Mouse (Mus musculus) left cerebral cortex, postnatal 4 days (tissue): ENCODE measurements at regions not wholly inside any gene's neighbourhood (a gene's known extent, or its start where the extent isn't known, plus 50 kb on each side); places are given as distances from the start of the nearest gene placed in this dataset.

Experiments used
- DNase-seq: peaks from one replicate; pipeline ENCODE4 v3.0.0-alpha.2; 2022
- intact Hi-C: fragments of 180-260 bp; cut with DNase I; formaldehyde crosslinking; loops from one replicate; pipeline ENCODE4 v1.15.1; 2025

DNA sequence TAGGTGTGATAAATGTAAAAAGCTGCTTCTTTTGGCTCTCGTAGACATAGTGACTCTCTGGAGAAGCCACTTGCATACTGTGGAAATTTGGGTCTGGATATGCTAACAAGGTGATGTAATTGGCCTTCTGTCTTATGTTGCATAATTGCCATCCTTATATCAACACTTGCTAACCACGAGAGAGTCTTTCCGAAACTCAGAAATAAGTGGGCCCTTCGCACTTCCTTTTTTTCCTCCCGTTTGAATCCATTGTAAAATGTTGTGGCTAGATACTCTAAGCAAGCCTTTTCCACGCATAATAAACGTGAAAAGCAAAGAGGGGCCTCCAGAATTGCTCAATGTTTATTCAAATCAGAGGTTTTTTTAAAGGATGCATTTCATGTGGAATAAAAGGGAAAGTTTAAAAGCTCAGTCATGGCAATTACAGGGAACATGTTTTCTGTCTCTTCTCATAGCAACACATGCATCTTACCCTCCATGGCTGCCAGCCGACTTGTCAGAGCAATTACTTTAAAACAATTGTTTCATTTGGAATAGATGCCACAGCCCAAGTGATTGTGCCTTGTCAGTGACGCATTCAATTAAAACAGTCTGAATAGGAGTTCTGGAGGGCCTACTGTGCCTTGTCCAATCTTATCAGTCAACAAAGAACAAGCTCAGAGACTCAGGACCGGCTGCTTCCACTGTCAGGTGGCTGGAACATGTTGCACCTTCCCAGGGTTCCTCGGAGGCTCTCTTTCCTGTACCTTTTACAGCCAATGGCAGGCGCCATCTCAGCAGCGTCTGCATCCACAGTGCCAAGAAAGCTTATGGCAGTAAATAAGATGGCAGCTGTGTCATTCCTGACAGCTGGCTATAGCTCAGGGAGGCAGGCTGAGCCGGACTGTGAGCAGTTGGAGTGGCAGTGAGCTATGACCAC, 680.7 kb downstream of the Stpg2 start:
- intact Hi-C loops, result no loop called here

DNA sequence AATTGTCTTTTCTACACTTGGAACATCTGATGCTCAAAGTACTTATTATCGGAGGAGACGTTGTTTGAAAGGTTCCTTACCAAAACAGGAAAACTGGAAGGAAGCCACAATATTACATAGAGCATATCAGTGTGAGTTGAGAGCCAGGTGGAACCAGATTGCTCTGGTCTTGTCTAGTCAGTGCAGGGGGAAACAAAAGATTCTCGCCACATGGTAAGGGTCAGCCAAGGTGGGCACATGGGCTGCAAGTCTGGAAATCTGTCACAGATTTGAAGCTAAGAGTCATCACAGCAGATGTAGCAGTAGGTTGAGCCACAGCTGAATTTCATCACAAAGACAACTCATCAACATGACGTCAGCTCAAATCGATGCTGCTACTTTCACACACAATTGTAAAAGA, 681.8 kb downstream of the Stpg2 start:
- intact Hi-C loops, result no loop called here
- peak; percentile 71 for DNase-seq

More for the DNA sequence above, 680.7 kb downstream of the Stpg2 start:
- DNase-seq, result peak; percentile 93

GRCm38 (mm10) chr3:139888537-139888936, 683.0 kb downstream of the Stpg2 start:
- intact Hi-C loops, result no loop called here
- no peak for DNase-seq

DNA sequence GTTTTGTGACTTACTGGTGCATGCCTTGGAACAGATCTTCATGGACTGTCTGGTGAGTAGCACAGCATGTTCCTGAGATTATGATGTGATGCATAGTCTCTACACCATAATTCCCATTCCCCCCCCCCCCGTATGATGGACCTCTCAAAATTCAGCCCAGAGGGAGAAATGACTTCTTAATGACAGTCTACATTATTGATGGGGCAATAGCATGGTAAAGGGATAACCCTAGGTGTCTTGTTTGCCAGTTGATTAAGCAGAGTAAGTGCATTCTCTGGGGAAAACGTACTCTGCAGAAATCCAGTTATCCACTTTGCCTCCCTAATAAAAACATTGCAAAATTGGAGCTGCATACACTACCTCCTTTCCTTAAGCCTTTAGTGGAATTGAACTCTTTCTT, 684.7 kb downstream of the Stpg2 start:
- intact Hi-C loops, result no loop called here
- no peak for DNase-seq

DNA sequence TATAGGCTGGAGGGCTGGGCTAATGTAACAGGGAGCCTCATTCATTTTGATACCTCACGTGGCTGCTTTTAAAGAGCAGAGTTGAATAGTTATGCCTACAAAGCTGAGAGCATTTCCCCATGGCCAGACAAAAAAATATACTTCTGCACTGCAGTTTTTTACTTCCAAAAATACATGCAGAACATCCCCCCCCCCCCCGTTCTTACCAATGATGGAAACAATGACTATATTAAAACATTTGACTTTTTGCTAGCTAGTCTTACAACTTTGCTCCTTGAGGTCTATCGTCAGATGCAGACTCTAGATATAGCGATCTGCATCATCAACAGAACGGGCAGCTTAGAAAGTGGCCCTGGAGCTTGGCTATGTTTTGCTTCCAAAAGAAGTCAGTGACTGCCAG, 692.4 kb downstream of the Stpg2 start:
- intact Hi-C loops, result no loop called here
- DNase-seq, result no peak

GRCm38 (mm10) chr3:139899213-139899612, 693.7 kb downstream of the Stpg2 start:
- intact Hi-C loops, result no loop called here
- DNase-seq, result no peak

- no peak for DNase-seq
- intact Hi-C loops, result no loop called here
These were observed 708.3 kb downstream of the Stpg2 start for GRCm38 (mm10) chr3:139913639-139914330.

GRCm38 (mm10) chr3:139922267-139922666, 716.8 kb downstream of the Stpg2 start:
- intact Hi-C loops, result no loop called here
- no peak for DNase-seq

GRCm38 (mm10) chr3:139933039-139933438, 727.5 kb downstream of the Stpg2 start:
- DNase-seq, result peak; percentile 69
- intact Hi-C loops, result no loop called here

DNA sequence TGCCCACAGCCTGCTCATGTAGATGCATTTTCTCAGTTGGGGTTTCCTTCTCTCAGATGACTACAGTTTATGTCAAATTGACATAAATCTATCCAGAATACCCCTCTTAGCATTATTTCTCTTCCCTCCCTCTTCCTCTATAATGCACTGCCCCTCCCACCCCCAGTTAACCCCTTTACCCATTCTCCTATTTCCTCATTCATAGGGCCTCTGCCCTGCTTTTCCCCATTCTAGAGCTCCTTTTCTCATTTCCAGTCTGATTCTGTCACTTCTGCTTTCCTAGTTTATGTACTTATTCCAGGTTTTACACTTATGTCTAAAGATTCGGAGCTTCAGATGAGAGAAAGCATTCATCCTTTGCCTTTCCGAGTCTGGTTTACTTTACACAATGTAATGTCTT, 740.7 kb downstream of the Stpg2 start:
- no peak for DNase-seq
- intact Hi-C loops, result no loop called here

- intact Hi-C loops, result no loop called here
- DNase-seq, result no peak
These were observed 741.8 kb downstream of the Stpg2 start for GRCm38 (mm10) chr3:139947247-139947646.

DNA sequence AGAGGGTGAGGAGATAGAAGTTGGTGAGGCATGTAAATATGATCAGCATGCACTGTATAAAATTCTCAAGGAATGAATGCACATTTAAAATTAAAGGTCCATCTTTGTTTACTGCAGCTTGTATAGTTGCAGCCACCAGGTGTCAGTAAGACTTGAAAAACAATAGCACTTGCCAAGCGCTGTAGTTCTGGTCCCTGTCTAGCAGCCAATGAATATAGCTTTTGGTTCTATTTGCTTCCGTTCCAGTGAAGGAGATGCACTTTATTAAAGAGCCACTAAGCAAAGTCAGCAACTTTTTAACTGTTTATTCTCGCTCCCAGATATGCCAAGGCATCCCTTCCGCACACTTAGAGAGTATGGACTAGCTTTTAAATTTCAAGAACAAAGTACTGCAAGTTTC, 743.6 kb downstream of the Stpg2 start:
- peak; percentile 39 for DNase-seq
- intact Hi-C loops, result no loop called here

DNA sequence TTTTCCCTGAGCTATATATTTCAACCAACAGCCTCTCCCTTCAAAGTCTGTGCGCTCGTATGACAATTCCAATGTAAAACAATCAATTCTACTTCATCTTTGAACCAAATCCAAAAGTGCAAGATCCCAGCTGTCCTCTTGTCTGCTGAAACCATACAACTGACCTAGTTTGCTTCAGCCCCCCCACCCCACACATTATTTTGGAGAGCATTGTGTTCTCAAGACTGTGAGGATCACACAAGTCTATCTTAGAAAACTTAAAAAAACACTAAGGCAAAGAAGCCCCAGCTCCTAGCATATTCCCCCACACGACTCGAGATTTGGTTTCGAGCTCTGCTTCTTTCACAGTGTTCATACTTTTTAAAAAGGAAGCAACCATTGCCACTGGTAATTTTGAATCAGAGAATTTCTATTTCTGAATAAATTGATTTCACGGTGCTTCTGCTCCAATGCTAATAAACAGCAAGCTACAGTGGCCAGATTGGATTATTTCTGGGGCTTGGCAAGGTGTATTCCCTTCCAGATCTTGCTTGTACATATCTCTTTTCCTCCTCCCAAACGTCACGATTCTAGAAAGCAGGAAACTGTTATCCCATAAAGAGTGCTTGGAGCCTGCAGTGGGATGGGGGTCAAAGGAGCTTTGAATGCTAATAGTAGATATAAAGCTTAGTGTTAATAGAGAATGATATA, 744.7 kb downstream of the Stpg2 start:
- intact Hi-C loops, result no loop called here
- DNase-seq, result peak; percentile 68

DNA sequence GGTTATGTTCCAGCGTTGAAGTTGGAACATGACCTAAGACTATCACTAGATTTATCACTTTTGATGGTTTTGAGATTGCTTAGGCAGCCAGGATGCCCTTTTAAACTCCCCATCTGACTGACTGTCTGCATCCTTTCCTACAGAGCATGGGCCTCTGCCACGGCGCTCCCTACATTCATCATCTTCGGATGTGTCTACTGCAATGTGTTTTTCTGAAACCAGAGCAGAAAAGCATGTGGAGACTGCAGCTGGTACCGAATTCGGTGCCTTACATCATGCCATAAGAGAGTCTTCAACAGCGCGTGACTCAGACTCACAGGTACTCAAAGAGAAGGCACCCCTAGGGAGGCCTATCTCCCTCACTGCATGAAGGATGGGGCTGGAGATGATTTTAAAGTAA, 746.0 kb downstream of the Stpg2 start:
- DNase-seq, result peak; percentile 12

GRCm38 (mm10) chr3:139978172-139978571, 772.7 kb downstream of the Stpg2 start:
- intact Hi-C loops, result no loop called here
- no peak for DNase-seq

More for the DNA sequence above, 746.0 kb downstream of the Stpg2 start:
- intact Hi-C loops, result no loop called here

- DNase-seq, result no peak
- intact Hi-C loops, result no loop called here
These were observed 780.5 kb downstream of the Stpg2 start for GRCm38 (mm10) chr3:139985830-139986481.

- no peak for DNase-seq
- intact Hi-C loops, result no loop called here
These were observed 783.4 kb downstream of the Stpg2 start for GRCm38 (mm10) chr3:139988938-139989337.

DNA sequence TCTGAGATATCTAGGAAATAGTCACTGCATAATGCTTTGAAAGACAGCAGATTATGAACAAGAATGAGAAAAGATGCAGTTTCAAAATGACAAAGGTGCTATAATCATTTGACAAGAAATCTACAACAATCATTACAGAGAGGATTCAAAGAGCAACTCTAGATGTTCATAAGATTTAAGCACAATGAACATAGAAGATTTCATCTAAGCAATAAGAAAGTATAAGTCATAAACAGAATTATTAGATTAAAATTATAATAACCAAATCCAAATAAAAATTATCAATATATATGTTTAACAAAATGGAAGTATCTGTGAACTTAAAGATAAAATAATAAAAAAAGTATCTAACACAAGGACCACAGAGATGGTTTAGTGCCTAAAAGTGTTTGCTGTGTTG, 783.9 kb downstream of the Stpg2 start:
- intact Hi-C loops, result no loop called here
- no peak for DNase-seq

DNA sequence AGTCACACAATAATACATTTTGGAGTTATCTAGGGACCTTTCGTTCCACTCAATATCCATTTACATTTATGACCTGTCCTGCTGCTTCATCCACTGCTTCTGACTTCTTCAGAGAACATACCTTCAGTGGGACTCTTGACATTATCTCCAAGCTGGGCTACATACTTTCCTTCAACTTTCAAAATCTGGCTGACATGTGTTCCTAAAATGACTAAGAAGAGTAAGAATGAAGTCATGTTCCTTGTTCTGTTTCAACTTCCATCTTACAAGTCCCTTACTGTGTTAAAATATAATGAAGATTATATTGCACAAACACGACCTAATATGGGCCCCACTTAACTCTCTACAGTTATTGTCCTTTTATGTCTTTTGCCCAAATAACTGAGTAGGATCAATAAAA, 807.0 kb downstream of the Stpg2 start:
- intact Hi-C loops, result no loop called here
- DNase-seq, result no peak

DNA sequence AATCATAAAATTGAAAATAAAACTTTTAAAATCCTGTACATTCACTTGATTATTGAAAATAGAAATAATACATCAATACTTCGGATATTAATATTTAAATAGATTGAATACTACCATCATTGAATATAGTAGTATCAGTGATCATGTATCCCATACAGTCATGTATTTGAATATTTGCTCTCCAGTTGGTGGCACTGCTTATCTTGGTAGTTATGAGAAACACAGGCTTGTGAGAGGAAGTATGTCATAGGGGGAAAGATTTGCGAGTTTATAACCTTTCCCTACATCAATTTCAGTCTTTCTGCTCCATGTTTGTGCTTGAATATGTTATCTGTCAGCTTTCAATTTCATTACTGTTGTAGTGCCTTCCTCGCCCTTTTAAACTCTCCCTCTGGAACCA, 828.6 kb downstream of the Stpg2 start:
- intact Hi-C loops, result no loop called here
- no peak for DNase-seq

DNA sequence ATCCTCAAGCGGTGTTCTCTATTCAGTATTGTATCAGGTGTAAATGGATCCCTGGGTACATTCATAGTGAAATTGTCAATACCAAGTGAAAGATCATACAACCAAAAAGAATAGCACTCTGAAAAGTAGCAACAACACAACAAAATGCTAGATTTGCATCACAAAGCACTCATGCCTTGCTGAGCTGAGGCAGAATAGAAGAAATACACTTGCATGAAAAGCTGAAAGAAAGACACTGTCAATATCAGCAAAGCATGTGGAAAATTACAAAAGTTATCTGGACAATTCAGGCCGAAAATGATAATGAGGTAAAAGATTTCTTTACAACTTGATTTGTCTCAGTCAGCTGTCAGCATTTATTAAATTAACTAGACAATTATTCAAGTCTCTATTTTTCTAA, 829.6 kb downstream of the Stpg2 start:
- no peak for DNase-seq
- intact Hi-C loops, result no loop called here
